Comparison of ENCODE assay signal across 8 mouse cellular contexts in the genomic region with DNA sequence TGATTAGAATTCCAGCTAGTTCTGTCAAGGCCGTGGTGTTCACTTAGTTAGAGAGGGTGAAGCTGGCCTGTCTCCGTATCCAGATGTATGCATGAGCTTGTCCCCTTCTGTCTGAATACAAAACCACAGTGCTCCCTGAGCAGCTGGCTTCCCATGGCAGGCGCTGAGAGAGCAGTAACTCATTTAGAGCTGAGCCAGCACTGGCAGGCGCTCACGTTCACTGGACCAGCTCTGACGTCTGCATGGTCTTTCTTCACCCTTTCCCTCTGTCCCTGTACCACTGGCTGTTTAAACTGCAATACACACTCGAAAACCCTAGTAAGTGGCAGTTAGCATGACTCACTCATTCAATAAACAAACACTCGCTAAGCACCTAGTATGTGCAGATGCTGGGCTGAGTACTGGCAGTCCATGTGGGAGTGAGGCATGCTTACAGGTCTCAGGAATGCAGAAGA. TPM values are rescaled to one million over a fixed set of nuclear protein-coding genes. Genes with fewer than 3 reads are reported as not detected.
DNase-seq lines count a peak whose midpoint lies in the region; ATAC-seq and TF ChIP-seq lines count a peak whose summit lies in the region.

No protein-coding gene starts in this region.

- H3K4me1 ChIP-seq in heart, embryonic 10.5 days = peaks cover 13% of the 10 kb centered on the region
- H3K4me1 ChIP-seq in lung, postnatal 0 days (ENCODE audit: insufficient read depth, low read depth, low read length) = peaks cover 5% of the 10 kb centered on the region; the same call in 1 of the 2 replicates
- H3K4me1 ChIP-seq in forebrain, embryonic 10.5 days = peaks cover 8% of the 10 kb centered on the region

- no peak overlapping the region for H3K27ac ChIP-seq in heart, embryonic 10.5 days
- H3K27ac ChIP-seq in lung, postnatal 0 days (ENCODE audit: low read length) = peak overlapping the region; percentile 6; the same call in 1 of the 2 replicates
- H3K27ac ChIP-seq in forebrain, embryonic 10.5 days = no peak overlapping the region

- DNase-seq in heart, adult 18-20 months = peak; percentile 62 to 68
- DNase-seq in heart, embryonic 10.5 days (ENCODE audit: low spot score) = no peak
- DNase-seq in brain, embryonic 14.5 days (ENCODE audit: low read depth) = peak; percentile 18
- peak; percentile 54 to 56 for DNase-seq in heart, postnatal 14 days
- DNase-seq in lung, postnatal 0 days (ENCODE audit: low spot score) = peak; percentile 92
- DNase-seq in forebrain, embryonic 10.5 days (ENCODE audit: extremely low spot score, low spot score) = no peak
- no peak for DNase-seq in layer of hippocampus, postnatal 14 days (ENCODE audit: low spot score in 2 of 2)
- no peak for DNase-seq in left cerebral cortex, postnatal 14 days (ENCODE audit: low spot score in 2 of 2)

- no peaks in the 10 kb centered on the region for H3K27me3 ChIP-seq in heart, embryonic 10.5 days (ENCODE audit: insufficient read depth, poor library complexity, severe bottlenecking)
- H3K27me3 ChIP-seq in lung, postnatal 0 days (replicated peaks; ENCODE audit: insufficient read depth, low read length) = no peaks in the 10 kb centered on the region
- H3K27me3 ChIP-seq in forebrain, embryonic 10.5 days (ENCODE audit: poor library complexity, severe bottlenecking) = no peaks in the 10 kb centered on the region

- no peak overlapping the region for H3K4me3 ChIP-seq in heart, embryonic 10.5 days
- no peak overlapping the region for H3K4me3 ChIP-seq in lung, postnatal 0 days (ENCODE audit: low read depth, low read length)
- H3K4me3 ChIP-seq in forebrain, embryonic 10.5 days = no peak overlapping the region

- peak; percentile 98 for ATAC-seq in lung, postnatal 0 days

- intact Hi-C loops in heart, postnatal 14 days (cut with DNase I) = loop anchor here (5.0 kb wide), 1 partner anchor 162 kb away; no protein-coding TSS in a partner anchor
- intact Hi-C loops in left cerebral cortex, postnatal 14 days (cut with DNase I) = no loop called here

- no peaks in the 10 kb centered on the region for H3K36me3 ChIP-seq in heart, embryonic 10.5 days
- H3K36me3 ChIP-seq in lung, postnatal 0 days (ENCODE audit: insufficient read depth, low read length) = no peaks in the 10 kb centered on the region
- H3K36me3 ChIP-seq in forebrain, embryonic 10.5 days (replicated peaks) = no peaks in the 10 kb centered on the region

- WGBS in heart, embryonic 10.5 days = 67% methylated on average over 8 of the region's 8 CpGs
- 30% methylated on average over 8 of the region's 8 CpGs for WGBS in lung, postnatal 0 days
- WGBS in forebrain, embryonic 10.5 days = 78% methylated on average over 8 of the region's 8 CpGs

- H3K4me2 ChIP-seq in lung, postnatal 0 days (replicated peaks; ENCODE audit: low read depth, low read length) = no peak overlapping the region

- H3K9me3 ChIP-seq in heart, embryonic 10.5 days = no peaks in the 10 kb centered on the region
- no peaks in the 10 kb centered on the region for H3K9me3 ChIP-seq in lung, postnatal 0 days (ENCODE audit: low read length)
- H3K9me3 ChIP-seq in forebrain, embryonic 10.5 days = no peaks in the 10 kb centered on the region

- TF ChIP-seq POLR2A in brain, embryonic 14.5 days (IDR thresholded peaks at IDR 0.05; ENCODE audit: borderline replicate concordance, extremely low read depth, insufficient read depth, insufficient read length, poor library complexity, severe bottlenecking) = no peak

- peak; percentile 78 for TF ChIP-seq EP300 in lung, postnatal 0 days (IDR thresholded peaks at IDR 0.05)

- H3K9ac ChIP-seq in lung, postnatal 0 days (replicated peaks; ENCODE audit: low read depth) = no peak overlapping the region

- no peak for TF ChIP-seq CTCF in brain, embryonic 14.5 days (IDR thresholded peaks at IDR 0.05; ENCODE audit: borderline replicate concordance, extremely low read depth, insufficient read depth, insufficient read length)
- no peak for TF ChIP-seq CTCF in lung, postnatal 0 days (IDR thresholded peaks at IDR 0.05)

RNA-seq across cellular contexts. Expression of a gene that starts 33.7 kb away (rescaled TPM):
- total RNA-seq in heart, adult 18-20 months (2021) = 10 to 100 TPM; 16.1 to 21.0 TPM
- polyA plus RNA-seq in heart, embryonic 10.5 days (2016; fragmentation: Nextera tagmentation; extraction: Ambion mirVana) = 30.8 and 61.0 TPM in 2 replicates
- 84.3 and 113 TPM in 2 replicates for polyA plus RNA-seq in brain, embryonic 14.5 days (2012; rRNA removed)
- total RNA-seq in heart, postnatal 14 days (2021) = 10 to 100 TPM; 44.2 to 47.2 TPM
- polyA plus RNA-seq in lung, postnatal 0 days (2015; fragmentation: Nextera tagmentation; extraction: Ambion mirVana) = 36.4 and 42.0 TPM in 2 replicates
- 29.4 and 33.6 TPM in 2 replicates for polyA plus RNA-seq in forebrain, embryonic 10.5 days (2016; fragmentation: Nextera tagmentation; extraction: Ambion mirVana)
- total RNA-seq in layer of hippocampus, postnatal 14 days (2021) = 10 to 100 TPM; 51.9 to 54.6 TPM
- 10 to 100 TPM; 59.4 to 65.2 TPM for total RNA-seq in left cerebral cortex, postnatal 14 days (2021)

Comparison
In these comparisons a context has a peak if more than half of its experiments do, and no peak if none do; other contexts are left out.
1. DNase-seq: peak in heart, adult 18-20 months (2 of 2), brain, embryonic 14.5 days (single experiment), heart, postnatal 14 days (2 of 2) and lung, postnatal 0 days (single experiment); none in heart, embryonic 10.5 days (single experiment), forebrain, embryonic 10.5 days (single experiment), layer of hippocampus, postnatal 14 days (0 of 2) and left cerebral cortex, postnatal 14 days (0 of 2).